Mouse (Mus musculus) urinary bladder, postnatal 25 days (tissue): ENCODE data around the gene Nfix.

Source experiments
- DNase-seq: peaks from one replicate; pipeline ENCODE4 v3.0.0; 2022; ENCODE audit warnings: low spot score

Gene Nfix

GRCm38 (mm10) chr8:84738266-84738665, 61.9 kb downstream of the Nfix start:
- no peak for DNase-seq

GRCm38 (mm10) chr8:84737608-84738007, 62.5 kb downstream of the Nfix start:
- peak; percentile 73 for DNase-seq

GRCm38 (mm10) chr8:84736521-84736920, 63.6 kb downstream of the Nfix start:
- DNase-seq: no peak

GRCm38 (mm10) chr8:84735597-84735996, 64.5 kb downstream of the Nfix start:
- no peak for DNase-seq

GRCm38 (mm10) chr8:84734680-84735079, 65.5 kb downstream of the Nfix start:
- DNase-seq: no peak

GRCm38 (mm10) chr8:84733959-84734358, 66.2 kb downstream of the Nfix start:
- no peak for DNase-seq

- DNase-seq: no peak
These were observed 67.1 kb downstream of the Nfix start for GRCm38 (mm10) chr8:84732996-84733395.

GRCm38 (mm10) chr8:84732545-84732944, 67.6 kb downstream of the Nfix start:
- DNase-seq: no peak

GRCm38 (mm10) chr8:84731371-84732177, 68.6 kb downstream of the Nfix start:
- no peak for DNase-seq

GRCm38 (mm10) chr8:84730541-84731370, 69.4 kb downstream of the Nfix start:
- DNase-seq: no peak

GRCm38 (mm10) chr8:84729921-84730362, 70.2 kb downstream of the Nfix start:
- DNase-seq: no peak

GRCm38 (mm10) chr8:84728474-84728873, 71.7 kb downstream of the Nfix start:
- DNase-seq: no peak

- no peak for DNase-seq
These were observed 74.2 kb downstream of the Nfix start for GRCm38 (mm10) chr8:84725941-84726259.

GRCm38 (mm10) chr8:84725246-84725940, 74.8 kb downstream of the Nfix start:
- no peak for DNase-seq

- DNase-seq: no peak
These were observed 75.5 kb downstream of the Nfix start for GRCm38 (mm10) chr8:84724683-84725082.

- DNase-seq: no peak
These were observed 76.6 kb downstream of the Nfix start for GRCm38 (mm10) chr8:84723571-84723900.

GRCm38 (mm10) chr8:84722850-84723570, 77.1 kb downstream of the Nfix start, which contains the start of gene G430095P16Rik:
G430095P16Rik (plus strand) TSS chr8:84723007.
- DNase-seq: no peak

GRCm38 (mm10) chr8:84722530-84722849, 77.7 kb downstream of the Nfix start:
- DNase-seq: no peak

- no peak for DNase-seq
These were observed 81.0 kb downstream of the Nfix start for GRCm38 (mm10) chr8:84718959-84719690.

- no peak for DNase-seq
These were observed 81.7 kb downstream of the Nfix start for GRCm38 (mm10) chr8:84718476-84718875.

- DNase-seq: no peak
These were observed 83.4 kb downstream of the Nfix start for GRCm38 (mm10) chr8:84716790-84717189.
